Mouse (Mus musculus): ENCODE results near the gene Gm20388. TPM values are rescaled to one million over a fixed set of nuclear protein-coding genes. Genes with fewer than 3 reads are reported as not detected.
A peak's percentile ranks its signal among the peaks of the same experiment; 100 is the strongest.

Gm20388 gene
- polyA plus RNA-seq, 1 experiment from 2014 or later: 5.3 TPM

DNA sequence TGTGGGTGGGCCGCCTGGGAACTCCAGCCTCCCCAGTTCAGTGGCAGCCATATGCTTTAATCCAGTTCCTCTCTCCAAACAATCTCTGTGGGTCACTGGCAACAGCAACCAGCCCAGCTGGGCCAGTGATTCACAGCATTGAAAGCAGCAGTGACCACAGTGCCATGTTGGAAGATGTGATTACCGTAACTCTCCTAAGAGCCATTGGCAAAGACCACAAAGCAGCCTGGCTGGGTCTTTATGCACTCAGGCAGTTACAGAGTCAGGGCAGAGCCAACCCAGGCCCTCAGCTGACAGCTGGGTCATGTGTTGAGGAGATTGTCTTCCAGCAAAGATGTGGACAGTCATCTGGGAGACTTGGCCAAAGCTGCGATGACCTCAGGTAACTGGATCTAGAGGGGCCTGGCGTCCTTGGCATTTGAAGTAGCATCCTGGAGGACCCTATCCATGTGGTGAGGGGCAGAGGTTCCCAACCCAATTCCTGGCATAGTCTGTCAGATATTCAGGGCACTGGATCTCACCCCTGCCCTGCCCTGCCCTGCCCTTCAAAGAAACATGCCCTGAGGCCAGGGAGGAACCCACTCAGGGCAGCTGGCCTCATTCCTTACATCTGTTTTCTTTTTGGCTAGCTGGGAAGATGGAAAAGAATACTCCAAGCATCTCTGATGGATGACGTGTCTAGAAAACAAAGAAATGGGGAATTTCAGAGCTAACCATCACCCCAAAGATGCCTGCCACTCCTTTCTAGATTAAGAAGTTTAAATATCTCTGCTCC is 1052.2 kb downstream of the Gm20388 start:
- 87% methylated on average over 5 of the region's 5 CpGs for WGBS
- Histone ChIP-seq H3K4me1 (replicated peaks; ENCODE audit: control insufficient read depth, insufficient read depth, low read length) (no peaks in the 10 kb centered on the region), H3K9ac (ENCODE audit: low read depth, low read length) (no peak overlapping the region), H3K9me3 (ENCODE audit: control insufficient read depth, low read length) (no peaks in the 10 kb centered on the region), H3K27ac (ENCODE audit: low read depth, low read length) (no peak overlapping the region), H3K4me3 (ENCODE audit: low read depth, low read length) (no peak overlapping the region), H3K4me2 (no peak overlapping the region), H3K36me3 (ENCODE audit: control insufficient read depth, insufficient read depth, low read length) (no peaks in the 10 kb centered on the region), H3K27me3 (replicated peaks; ENCODE audit: control insufficient read depth, insufficient read depth, low read length) (peaks cover 5% of the 10 kb centered on the region)
- DNase-seq (ENCODE audit: low spot score): no peak
- no peak for ATAC-seq (replicated peaks; ENCODE audit: low FRiP score)

- 48% methylated on average over 3 of the region's 3 CpGs for WGBS
- no peak for DNase-seq (ENCODE audit: low spot score)
These were observed 1055.9 kb downstream of the Gm20388 start for GRCm38 (mm10) chr8:120966557-120966956.

DNA sequence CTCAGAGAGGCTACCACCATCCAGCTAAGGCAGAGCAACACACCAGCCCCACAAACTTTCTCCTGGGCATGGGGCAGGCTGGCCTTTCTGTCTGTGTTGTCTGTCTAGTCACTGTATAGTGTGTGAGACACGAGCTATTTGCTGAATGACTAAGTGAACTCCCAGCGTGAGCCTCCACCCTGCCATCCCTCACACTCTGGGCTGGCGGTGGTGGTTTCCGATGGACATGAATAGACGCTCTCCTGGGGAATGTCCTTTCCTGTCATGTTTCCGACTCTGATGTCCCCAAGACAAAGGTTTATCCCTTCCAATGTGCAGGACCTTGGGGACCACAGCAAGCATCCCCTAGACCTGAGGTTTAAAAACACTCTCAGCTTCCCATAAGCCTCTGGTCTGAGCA is 1057.7 kb downstream of the Gm20388 start:
- Histone ChIP-seq H3K4me2 (no peak overlapping the region), H3K27ac (ENCODE audit: low read depth, low read length) (no peak overlapping the region), H3K27me3 (replicated peaks; ENCODE audit: control insufficient read depth, insufficient read depth, low read length) (peaks cover 30% of the 10 kb centered on the region), H3K9ac (ENCODE audit: low read depth, low read length) (no peak overlapping the region), H3K4me3 (ENCODE audit: low read depth, low read length) (no peak overlapping the region), H3K4me1 (replicated peaks; ENCODE audit: control insufficient read depth, insufficient read depth, low read length) (peaks cover 4% of the 10 kb centered on the region; the same call in 1 of the 2 replicates), H3K36me3 (ENCODE audit: control insufficient read depth, insufficient read depth, low read length) (no peaks in the 10 kb centered on the region), H3K9me3 (ENCODE audit: control insufficient read depth, low read length) (no peaks in the 10 kb centered on the region)
- WGBS: 35% methylated on average over 6 of the region's 6 CpGs
- ATAC-seq (replicated peaks; ENCODE audit: low FRiP score): no peak
- DNase-seq (ENCODE audit: low spot score): no peak

More at GRCm38 (mm10) chr8:120966557-120966956, 1055.9 kb downstream of the Gm20388 start:
- no peak overlapping the region for H3K9ac ChIP-seq (ENCODE audit: low read depth, low read length)
- peaks cover 14% of the 10 kb centered on the region for H3K27me3 ChIP-seq (replicated peaks; ENCODE audit: control insufficient read depth, insufficient read depth, low read length)
- no peak for ATAC-seq (replicated peaks; ENCODE audit: low FRiP score)
- H3K36me3 ChIP-seq (ENCODE audit: control insufficient read depth, insufficient read depth, low read length): no peaks in the 10 kb centered on the region
- H3K27ac ChIP-seq (ENCODE audit: low read depth, low read length): no peak overlapping the region
- no peak overlapping the region for H3K4me3 ChIP-seq (ENCODE audit: low read depth, low read length)
- H3K4me2 ChIP-seq: no peak overlapping the region
- H3K4me1 ChIP-seq (replicated peaks; ENCODE audit: control insufficient read depth, insufficient read depth, low read length): no peaks in the 10 kb centered on the region
- H3K9me3 ChIP-seq (ENCODE audit: control insufficient read depth, low read length): no peaks in the 10 kb centered on the region

DNA sequence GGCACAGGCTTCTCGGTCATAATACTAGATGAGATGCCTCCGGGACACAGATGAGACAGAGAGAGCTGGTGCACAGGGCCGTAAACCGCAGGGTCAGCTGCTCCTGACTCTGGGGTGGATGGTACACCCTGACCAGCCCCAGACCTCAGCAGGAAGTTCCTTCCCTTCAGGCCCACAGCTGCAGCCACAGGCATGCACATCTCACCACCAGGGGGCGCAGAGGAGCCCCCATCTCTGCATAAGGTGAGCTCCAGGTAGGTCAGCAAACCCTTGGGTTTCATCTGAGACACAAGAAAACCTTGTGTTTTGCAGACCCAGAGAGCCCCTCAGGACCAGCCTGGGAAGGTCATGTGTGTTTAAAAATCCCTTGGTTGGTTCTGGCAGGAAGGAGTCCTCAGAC is 1059.7 kb downstream of the Gm20388 start:
- no peak for DNase-seq (ENCODE audit: low spot score)
- H3K4me1 ChIP-seq (replicated peaks; ENCODE audit: control insufficient read depth, insufficient read depth, low read length): peaks cover 4% of the 10 kb centered on the region; the same call in 1 of the 2 replicates
- no peak overlapping the region for H3K9ac ChIP-seq (ENCODE audit: low read depth, low read length)
- H3K4me2 ChIP-seq: no peak overlapping the region
- no peak overlapping the region for H3K4me3 ChIP-seq (ENCODE audit: low read depth, low read length)
- no peak overlapping the region for H3K27ac ChIP-seq (ENCODE audit: low read depth, low read length)
- H3K27me3 ChIP-seq (replicated peaks; ENCODE audit: control insufficient read depth, insufficient read depth, low read length): peaks cover 34% of the 10 kb centered on the region
- H3K36me3 ChIP-seq (ENCODE audit: control insufficient read depth, insufficient read depth, low read length): no peaks in the 10 kb centered on the region
- H3K9me3 ChIP-seq (ENCODE audit: control insufficient read depth, low read length): no peaks in the 10 kb centered on the region
- ATAC-seq (replicated peaks; ENCODE audit: low FRiP score): no peak
- WGBS: 18% methylated on average over 5 of the region's 5 CpGs

- DNase-seq (ENCODE audit: low spot score): no peak
These were observed 1061.2 kb downstream of the Gm20388 start for GRCm38 (mm10) chr8:120971691-120972469.

DNA sequence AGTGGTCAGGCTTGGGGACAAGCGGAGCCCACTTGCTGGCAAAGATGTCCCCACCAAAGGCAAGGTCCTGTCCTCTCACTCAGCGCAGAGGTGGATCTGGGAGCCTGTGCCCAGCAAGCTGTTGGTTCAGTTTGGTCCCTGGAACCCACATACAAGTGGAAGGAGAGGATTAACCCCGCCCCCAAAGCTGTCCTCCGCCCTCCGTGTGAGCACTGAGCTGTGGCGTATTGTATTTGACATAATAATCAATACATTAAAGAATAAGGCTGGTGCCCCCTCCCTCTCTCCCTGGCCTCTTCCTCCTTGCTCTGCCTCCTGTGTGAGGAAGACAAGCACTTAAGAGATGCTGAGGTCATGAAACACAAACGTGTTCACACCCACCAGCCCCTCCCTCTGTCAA is 1062.4 kb downstream of the Gm20388 start:
- Histone ChIP-seq H3K27ac (ENCODE audit: low read depth, low read length) (no peak overlapping the region), H3K4me2 (no peak overlapping the region), H3K27me3 (replicated peaks; ENCODE audit: control insufficient read depth, insufficient read depth, low read length) (peaks cover 34% of the 10 kb centered on the region), H3K9me3 (ENCODE audit: control insufficient read depth, low read length) (no peaks in the 10 kb centered on the region), H3K36me3 (ENCODE audit: control insufficient read depth, insufficient read depth, low read length) (no peaks in the 10 kb centered on the region), H3K4me1 (replicated peaks; ENCODE audit: control insufficient read depth, insufficient read depth, low read length) (peaks cover 4% of the 10 kb centered on the region; the same call in 1 of the 2 replicates), H3K9ac (ENCODE audit: low read depth, low read length) (no peak overlapping the region), H3K4me3 (ENCODE audit: low read depth, low read length) (no peak overlapping the region)
- DNase-seq (ENCODE audit: low spot score): no peak
- 25% methylated on average over 7 of the region's 7 CpGs for WGBS
- ATAC-seq (replicated peaks; ENCODE audit: low FRiP score): no peak

More at GRCm38 (mm10) chr8:120971691-120972469, 1061.2 kb downstream of the Gm20388 start:
- H3K4me2 ChIP-seq: peak overlapping the region; percentile 53
- peaks cover 34% of the 10 kb centered on the region for H3K27me3 ChIP-seq (replicated peaks; ENCODE audit: control insufficient read depth, insufficient read depth, low read length)
- peaks cover 4% of the 10 kb centered on the region; the same call in 1 of the 2 replicates for H3K4me1 ChIP-seq (replicated peaks; ENCODE audit: control insufficient read depth, insufficient read depth, low read length)
- no peak overlapping the region for H3K9ac ChIP-seq (ENCODE audit: low read depth, low read length)
- no peaks in the 10 kb centered on the region for H3K36me3 ChIP-seq (ENCODE audit: control insufficient read depth, insufficient read depth, low read length)
- WGBS: 20% methylated on average over 34 of the region's 34 CpGs
- H3K9me3 ChIP-seq (ENCODE audit: control insufficient read depth, low read length): no peaks in the 10 kb centered on the region
- H3K27ac ChIP-seq (ENCODE audit: low read depth, low read length): no peak overlapping the region
- peak overlapping the region; percentile 29 for H3K4me3 ChIP-seq (ENCODE audit: low read depth, low read length)
- ATAC-seq (replicated peaks; ENCODE audit: low FRiP score): no peak

DNA sequence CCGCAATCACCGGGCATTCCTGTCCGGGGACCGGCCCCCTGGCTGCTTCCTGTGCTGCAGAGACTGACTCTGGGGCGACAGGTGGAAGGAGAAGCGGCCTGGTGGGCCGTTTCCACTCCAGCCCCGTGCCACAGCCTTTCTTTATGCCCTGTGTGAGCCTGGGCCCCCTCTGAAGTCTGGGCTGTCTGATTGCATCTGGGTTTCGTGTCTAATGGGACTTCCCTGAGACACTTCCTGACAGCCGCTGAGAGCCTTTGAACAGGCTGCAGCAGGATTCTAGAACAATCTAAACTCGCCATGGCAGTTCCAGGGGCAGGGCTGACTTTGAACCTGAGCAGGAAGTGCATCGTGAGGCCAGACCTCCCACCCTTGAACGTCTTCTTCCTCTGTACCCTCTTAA is 1066.5 kb downstream of the Gm20388 start:
- H3K27me3 ChIP-seq (replicated peaks; ENCODE audit: control insufficient read depth, insufficient read depth, low read length): peaks cover 19% of the 10 kb centered on the region
- ATAC-seq (replicated peaks; ENCODE audit: low FRiP score): no peak
- no peaks in the 10 kb centered on the region for H3K4me1 ChIP-seq (replicated peaks; ENCODE audit: control insufficient read depth, insufficient read depth, low read length)
- DNase-seq (ENCODE audit: low spot score): no peak
- 50% methylated on average over 13 of the region's 13 CpGs for WGBS
- no peaks in the 10 kb centered on the region for H3K36me3 ChIP-seq (ENCODE audit: control insufficient read depth, insufficient read depth, low read length)
- no peak overlapping the region for H3K4me2 ChIP-seq
- no peak overlapping the region for H3K27ac ChIP-seq (ENCODE audit: low read depth, low read length)
- no peak overlapping the region for H3K4me3 ChIP-seq (ENCODE audit: low read depth, low read length)
- H3K9ac ChIP-seq (ENCODE audit: low read depth, low read length): no peak overlapping the region
- no peaks in the 10 kb centered on the region for H3K9me3 ChIP-seq (ENCODE audit: control insufficient read depth, low read length)

DNA sequence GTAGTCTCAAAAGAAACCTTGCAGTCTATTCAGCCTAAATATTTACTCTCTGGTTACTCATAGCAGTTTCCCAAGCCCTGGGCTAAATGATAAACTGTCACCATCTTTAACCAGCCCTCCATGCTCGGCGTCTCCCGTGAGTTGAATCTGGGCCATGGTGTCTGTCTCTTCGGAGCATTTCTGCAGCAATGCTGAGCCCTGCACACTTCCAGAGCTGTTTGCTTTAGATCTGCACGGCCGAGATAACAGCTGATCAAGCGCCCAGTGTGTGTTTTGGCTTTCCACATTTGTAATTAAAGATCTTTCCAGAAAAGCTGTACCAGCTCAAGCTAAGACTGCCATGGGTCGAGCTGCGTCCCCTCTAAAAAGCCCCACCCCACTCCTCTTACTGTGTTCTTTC is 1068.6 kb downstream of the Gm20388 start:
- Histone ChIP-seq H3K27ac (ENCODE audit: low read depth, low read length) (no peak overlapping the region), H3K4me3 (ENCODE audit: low read depth, low read length) (no peak overlapping the region), H3K4me2 (no peak overlapping the region), H3K27me3 (replicated peaks; ENCODE audit: control insufficient read depth, insufficient read depth, low read length) (no peaks in the 10 kb centered on the region; the same call in 1 of the 2 replicates), H3K36me3 (ENCODE audit: control insufficient read depth, insufficient read depth, low read length) (no peaks in the 10 kb centered on the region), H3K4me1 (replicated peaks; ENCODE audit: control insufficient read depth, insufficient read depth, low read length) (no peaks in the 10 kb centered on the region), H3K9me3 (ENCODE audit: control insufficient read depth, low read length) (no peaks in the 10 kb centered on the region), H3K9ac (ENCODE audit: low read depth, low read length) (no peak overlapping the region)
- ATAC-seq (replicated peaks; ENCODE audit: low FRiP score) (no peak), DNase-seq (ENCODE audit: low spot score) (no peak)
- 47% methylated on average over 9 of the region's 9 CpGs for WGBS
